Mouse (Mus musculus): ENCODE data around the gene Arhgef18. TPM values are rescaled to one million over a fixed set of nuclear protein-coding genes. Genes with fewer than 3 reads are reported as not detected.

Gene Arhgef18
- polyA plus RNA-seq, 1 experiment from 2014 or later: 10.1 TPM

GRCm38 (mm10) chr8:3354443-3354812 lies 38.4 kb upstream of the Arhgef18 start:
- Histone ChIP-seq H3K4me2 (no peak overlapping the region), H3K27ac (ENCODE audit: low read depth, low read length) (no peak overlapping the region), H3K4me1 (ENCODE audit: control insufficient read depth, insufficient read depth, low read length) (no peaks in the 10 kb centered on the region), H3K4me3 (ENCODE audit: low read depth, low read length) (no peak overlapping the region), H3K36me3 (ENCODE audit: control insufficient read depth, insufficient read depth, low read length) (no peaks in the 10 kb centered on the region), H3K27me3 (ENCODE audit: control insufficient read depth, insufficient read depth, low read length) (no peaks in the 10 kb centered on the region), H3K9me3 (ENCODE audit: control insufficient read depth, low read length) (no peaks in the 10 kb centered on the region), H3K9ac (ENCODE audit: low read length) (no peak overlapping the region)
- DNase-seq (ENCODE audit: low spot score, missing footprints) (no peak), ATAC-seq (ENCODE audit: low FRiP score) (no peak)
- WGBS: 71% methylated on average over 5 of the region's 5 CpGs

GRCm38 (mm10) chr8:3355586-3355985 lies 37.2 kb upstream of the Arhgef18 start:
- no peak for DNase-seq (ENCODE audit: low spot score, missing footprints)
- H3K9ac ChIP-seq (ENCODE audit: low read length): no peak overlapping the region
- no peaks in the 10 kb centered on the region for H3K4me1 ChIP-seq (ENCODE audit: control insufficient read depth, insufficient read depth, low read length)

GRCm38 (mm10) chr8:3358060-3358459 lies 34.7 kb upstream of the Arhgef18 start:
- H3K4me2 ChIP-seq: no peak overlapping the region
- no peaks in the 10 kb centered on the region for H3K4me1 ChIP-seq (ENCODE audit: control insufficient read depth, insufficient read depth, low read length)
- no peaks in the 10 kb centered on the region for H3K9me3 ChIP-seq (ENCODE audit: control insufficient read depth, low read length)
- no peak overlapping the region for H3K4me3 ChIP-seq (ENCODE audit: low read depth, low read length)
- no peaks in the 10 kb centered on the region for H3K36me3 ChIP-seq (ENCODE audit: control insufficient read depth, insufficient read depth, low read length)
- no peak overlapping the region for H3K9ac ChIP-seq (ENCODE audit: low read length)
- no peak overlapping the region for H3K27ac ChIP-seq (ENCODE audit: low read depth, low read length)
- 8% methylated on average over 4 of the region's 4 CpGs for WGBS
- ATAC-seq (ENCODE audit: low FRiP score) (peak; percentile 59; the same call in 1 of the 2 replicates), DNase-seq (ENCODE audit: low spot score, missing footprints) (peak; percentile 97)
- H3K27me3 ChIP-seq (ENCODE audit: control insufficient read depth, insufficient read depth, low read length): no peaks in the 10 kb centered on the region

More at GRCm38 (mm10) chr8:3355586-3355985, 37.2 kb upstream of the Arhgef18 start:
- Histone ChIP-seq H3K4me2 (no peak overlapping the region), H3K9me3 (ENCODE audit: control insufficient read depth, low read length) (no peaks in the 10 kb centered on the region), H3K36me3 (ENCODE audit: control insufficient read depth, insufficient read depth, low read length) (no peaks in the 10 kb centered on the region), H3K27ac (ENCODE audit: low read depth, low read length) (no peak overlapping the region), H3K27me3 (ENCODE audit: control insufficient read depth, insufficient read depth, low read length) (no peaks in the 10 kb centered on the region), H3K4me3 (ENCODE audit: low read depth, low read length) (no peak overlapping the region)
- WGBS: 90% methylated on average over 6 of the region's 6 CpGs
- ATAC-seq (ENCODE audit: low FRiP score): no peak

GRCm38 (mm10) chr8:3367086-3367485 lies 25.7 kb upstream of the Arhgef18 start:
- Histone ChIP-seq H3K27me3 (ENCODE audit: control insufficient read depth, insufficient read depth, low read length) (no peaks in the 10 kb centered on the region), H3K36me3 (ENCODE audit: control insufficient read depth, insufficient read depth, low read length) (no peaks in the 10 kb centered on the region), H3K4me2 (no peak overlapping the region), H3K9ac (ENCODE audit: low read length) (no peak overlapping the region), H3K27ac (ENCODE audit: low read depth, low read length) (no peak overlapping the region), H3K4me3 (ENCODE audit: low read depth, low read length) (no peak overlapping the region), H3K4me1 (ENCODE audit: control insufficient read depth, insufficient read depth, low read length) (no peaks in the 10 kb centered on the region), H3K9me3 (ENCODE audit: control insufficient read depth, low read length) (no peaks in the 10 kb centered on the region)
- 86% methylated on average over 5 of the region's 5 CpGs for WGBS
- ATAC-seq (ENCODE audit: low FRiP score): no peak
- no peak for DNase-seq (ENCODE audit: low spot score, missing footprints)

GRCm38 (mm10) chr8:3368091-3368490 lies 24.7 kb upstream of the Arhgef18 start:
- 76% methylated on average over 1 of the region's 1 CpGs for WGBS
- H3K4me2 ChIP-seq: no peak overlapping the region
- no peaks in the 10 kb centered on the region for H3K9me3 ChIP-seq (ENCODE audit: control insufficient read depth, low read length)
- H3K27me3 ChIP-seq (ENCODE audit: control insufficient read depth, insufficient read depth, low read length): no peaks in the 10 kb centered on the region
- H3K4me1 ChIP-seq (ENCODE audit: control insufficient read depth, insufficient read depth, low read length): no peaks in the 10 kb centered on the region
- no peak overlapping the region for H3K4me3 ChIP-seq (ENCODE audit: low read depth, low read length)
- no peak overlapping the region for H3K27ac ChIP-seq (ENCODE audit: low read depth, low read length)
- ATAC-seq (ENCODE audit: low FRiP score): no peak
- H3K36me3 ChIP-seq (ENCODE audit: control insufficient read depth, insufficient read depth, low read length): no peaks in the 10 kb centered on the region
- H3K9ac ChIP-seq (ENCODE audit: low read length): no peak overlapping the region
- DNase-seq (ENCODE audit: low spot score, missing footprints): no peak

- H3K4me2 ChIP-seq: no peak overlapping the region
- H3K4me1 ChIP-seq (ENCODE audit: control insufficient read depth, insufficient read depth, low read length): no peaks in the 10 kb centered on the region
- H3K27ac ChIP-seq (ENCODE audit: low read depth, low read length): no peak overlapping the region
- H3K4me3 ChIP-seq (ENCODE audit: low read depth, low read length): no peak overlapping the region
- DNase-seq (ENCODE audit: low spot score, missing footprints) (no peak), ATAC-seq (ENCODE audit: low FRiP score) (no peak)
- no peaks in the 10 kb centered on the region for H3K36me3 ChIP-seq (ENCODE audit: control insufficient read depth, insufficient read depth, low read length)
- H3K27me3 ChIP-seq (ENCODE audit: control insufficient read depth, insufficient read depth, low read length): no peaks in the 10 kb centered on the region
- no peak overlapping the region for H3K9ac ChIP-seq (ENCODE audit: low read length)
- no peaks in the 10 kb centered on the region for H3K9me3 ChIP-seq (ENCODE audit: control insufficient read depth, low read length)
Observed at GRCm38 (mm10) chr8:3375748-3376147, 17.1 kb upstream of the Arhgef18 start.

GRCm38 (mm10) chr8:3376641-3377274 lies 16.0 kb upstream of the Arhgef18 start:
- DNase-seq (ENCODE audit: low spot score, missing footprints) (no peak), ATAC-seq (ENCODE audit: low FRiP score) (no peak)
- Histone ChIP-seq H3K27me3 (ENCODE audit: control insufficient read depth, insufficient read depth, low read length) (no peaks in the 10 kb centered on the region), H3K9ac (ENCODE audit: low read length) (no peak overlapping the region), H3K4me2 (no peak overlapping the region), H3K9me3 (ENCODE audit: control insufficient read depth, low read length) (no peaks in the 10 kb centered on the region), H3K36me3 (ENCODE audit: control insufficient read depth, insufficient read depth, low read length) (no peaks in the 10 kb centered on the region), H3K4me1 (ENCODE audit: control insufficient read depth, insufficient read depth, low read length) (no peaks in the 10 kb centered on the region), H3K27ac (ENCODE audit: low read depth, low read length) (no peak overlapping the region), H3K4me3 (ENCODE audit: low read depth, low read length) (no peak overlapping the region)
- 68% methylated on average over 11 of the region's 11 CpGs for WGBS

GRCm38 (mm10) chr8:3387286-3387685 lies 5.5 kb upstream of the Arhgef18 start:
- Histone ChIP-seq H3K27ac (ENCODE audit: low read depth, low read length) (no peak overlapping the region), H3K9me3 (ENCODE audit: control insufficient read depth, low read length) (no peaks in the 10 kb centered on the region)
- peak; percentile 57; the same call in 1 of the 2 replicates for ATAC-seq (ENCODE audit: low FRiP score)

GRCm38 (mm10) chr8:3388591-3389338 lies 4.0 kb upstream of the Arhgef18 start:
- 77% methylated on average over 9 of the region's 9 CpGs for WGBS
- H3K36me3 ChIP-seq (ENCODE audit: control insufficient read depth, insufficient read depth, low read length): no peaks in the 10 kb centered on the region
- no peak overlapping the region for H3K27ac ChIP-seq (ENCODE audit: low read depth, low read length)
- no peak for ATAC-seq (ENCODE audit: low FRiP score)
- H3K4me2 ChIP-seq: no peak overlapping the region
- H3K9ac ChIP-seq (ENCODE audit: low read length): no peak overlapping the region
- DNase-seq (ENCODE audit: low spot score, missing footprints): no peak
- H3K4me3 ChIP-seq (ENCODE audit: low read depth, low read length): no peak overlapping the region
- peaks cover 5% of the 10 kb centered on the region for H3K4me1 ChIP-seq (ENCODE audit: control insufficient read depth, insufficient read depth, low read length)
- H3K27me3 ChIP-seq (ENCODE audit: control insufficient read depth, insufficient read depth, low read length): no peaks in the 10 kb centered on the region
- H3K9me3 ChIP-seq (ENCODE audit: control insufficient read depth, low read length): no peaks in the 10 kb centered on the region

More at GRCm38 (mm10) chr8:3387286-3387685, 5.5 kb upstream of the Arhgef18 start:
- Histone ChIP-seq H3K4me3 (ENCODE audit: low read depth, low read length) (no peak overlapping the region), H3K27me3 (ENCODE audit: control insufficient read depth, insufficient read depth, low read length) (no peaks in the 10 kb centered on the region), H3K4me1 (ENCODE audit: control insufficient read depth, insufficient read depth, low read length) (no peaks in the 10 kb centered on the region), H3K36me3 (ENCODE audit: control insufficient read depth, insufficient read depth, low read length) (no peaks in the 10 kb centered on the region), H3K9ac (ENCODE audit: low read length) (no peak overlapping the region), H3K4me2 (no peak overlapping the region)
- whole genome bisulfite sequencing: 32% methylated on average over 6 of the region's 6 CpGs
- peak; percentile 95 for DNase-seq (ENCODE audit: low spot score, missing footprints)

Measured in midbrain, embryonic 11.5 days (tissue).